Mouse (Mus musculus) limb, embryonic 15.5 days (tissue): ENCODE measurements at regions not wholly inside any gene's neighbourhood (a gene's known extent, or its start where the extent isn't known, plus 50 kb on each side); places are given as distances from the start of the nearest gene placed in this dataset.

Experiments
- ATAC-seq: fragments of 200-750 bp; cut with Nextera tagmentation; 2 replicates; pipeline ENCODE4 v1.8.0; 2017; ENCODE audit warnings: low read depth, moderate TSS enrichment; ENCODE audit not compliant: insufficient number of reproducible peaks, low FRiP score, low TSS enrichment
- H3K27ac ChIP-seq: fragments of 300-500 bp; sonication (generic); 2 replicates; pipeline ENCODE4 v1.5.1; 2015; ENCODE audit warnings: moderate library complexity, mild to moderate bottlenecking, inconsistent platforms
- H3K27me3 ChIP-seq: fragments of 300-500 bp; sonication (generic); 2 replicates; pipeline ENCODE4 v1.6.1; 2015; ENCODE audit warnings: inconsistent platforms
- H3K36me3 ChIP-seq: fragments of 300-500 bp; sonication (generic); 2 replicates; pipeline ENCODE4 v1.6.1; 2015; ENCODE audit warnings: inconsistent platforms
- H3K4me1 ChIP-seq: fragments of 300-500 bp; sonication (generic); 2 replicates; pipeline ENCODE4 v1.6.1; 2015; ENCODE audit warnings: inconsistent platforms
- H3K4me2 ChIP-seq: fragments of 300-500 bp; sonication (generic); 2 replicates; pipeline ENCODE4 v1.6.1; 2015; ENCODE audit warnings: mild to moderate bottlenecking, inconsistent platforms
- H3K4me3 ChIP-seq: fragments of 300-500 bp; sonication (generic); 2 replicates; pipeline ENCODE4 v1.5.1; 2015; ENCODE audit warnings: mild to moderate bottlenecking, inconsistent platforms
- H3K9ac ChIP-seq: fragments of 300-500 bp; sonication (generic); 2 replicates; pipeline ENCODE4 v1.6.1; 2015; ENCODE audit warnings: inconsistent platforms
- H3K9me3 ChIP-seq: fragments of 300-500 bp; sonication (generic); 2 replicates; pipeline ENCODE4 v1.6.1; 2016; ENCODE audit warnings: inconsistent platforms
- whole genome bisulfite sequencing: fragments of 180-500 bp; shearing (Covaris S2); methylation state at CpG from one replicate; pipeline ENCODE4 v1.1.7; 2015; 5-methylcytosine and 5-hydroxymethylcytosine counted together

DNA sequence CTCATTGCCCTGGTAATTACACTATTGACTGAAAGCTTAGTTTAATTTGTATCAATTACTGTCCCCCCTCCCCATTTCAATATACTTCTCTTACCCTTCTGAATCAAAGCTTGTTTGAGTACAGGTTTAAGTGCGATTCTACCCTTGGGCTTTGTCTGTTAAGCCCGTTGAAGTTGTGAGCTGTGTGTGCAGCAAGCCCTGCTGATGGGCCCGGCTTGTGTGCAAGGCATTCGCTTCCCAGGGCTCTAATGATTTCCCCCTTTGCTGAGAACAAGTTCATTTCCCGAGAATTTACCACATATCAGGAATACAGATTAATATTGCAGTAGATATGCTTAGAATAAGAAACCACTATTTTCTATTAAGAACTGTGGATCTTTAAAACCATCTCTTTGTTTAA is 460.6 kb downstream of the Dok5 start:
- Histone ChIP-seq H3K4me1 (no peaks in the 10 kb centered on the region), H3K9ac (no peak overlapping the region), H3K4me3 (no peak overlapping the region), H3K27ac (no peak overlapping the region), H3K4me2 (no peak overlapping the region), H3K27me3 (no peaks in the 10 kb centered on the region), H3K9me3 (no peaks in the 10 kb centered on the region), H3K36me3 (no peaks in the 10 kb centered on the region)
- no peak for ATAC-seq
- whole genome bisulfite sequencing = 74% methylated on average over 5 of the region's 5 CpGs
